Mouse (Mus musculus): Measurements from ENCODE around the gene Shank2.

Gene Shank2

DNA sequence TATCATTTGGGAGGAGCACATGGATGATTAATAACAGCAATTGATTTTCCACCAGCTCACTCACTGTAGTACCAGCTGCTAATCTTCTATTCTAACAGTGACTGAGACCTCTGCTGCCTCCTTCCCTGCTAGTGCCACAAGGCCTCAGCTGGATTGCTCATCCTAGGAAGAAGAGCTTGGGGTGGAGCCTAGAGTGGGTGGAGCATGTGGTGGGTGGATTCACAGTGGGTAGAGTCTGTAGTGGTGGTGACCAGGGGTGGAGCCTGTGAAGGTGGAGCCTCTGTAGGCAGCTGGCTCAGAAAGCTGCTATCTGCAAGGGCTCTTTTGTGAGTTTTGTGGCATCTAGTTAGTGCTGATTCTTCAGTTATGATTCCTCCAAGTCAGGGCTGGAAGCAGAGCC, 334.9 kb downstream of the Shank2 start:
- in situ Hi-C loops (cut with MboI) = no loop called here

DNA sequence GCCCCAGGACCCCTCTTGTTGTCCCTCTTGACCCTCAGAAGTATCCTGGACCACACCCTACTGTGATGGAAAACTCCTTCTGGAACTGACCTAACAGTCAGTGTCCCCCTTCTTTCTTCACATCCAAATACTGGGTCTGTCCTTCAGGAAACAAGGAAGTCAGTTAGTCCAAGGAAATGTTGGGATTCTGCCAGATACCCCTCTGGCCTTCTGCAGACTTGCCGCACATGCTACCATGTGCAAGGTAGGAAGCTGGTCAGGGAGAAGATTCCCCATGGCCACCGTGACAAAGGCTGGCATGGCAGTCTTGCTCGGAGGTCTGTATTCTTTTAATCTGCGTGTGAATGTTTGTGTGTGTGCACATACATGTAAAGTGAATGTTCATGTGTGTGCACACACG, 337.0 kb downstream of the Shank2 start:
- in situ Hi-C loops (cut with MboI) = no loop called here

DNA sequence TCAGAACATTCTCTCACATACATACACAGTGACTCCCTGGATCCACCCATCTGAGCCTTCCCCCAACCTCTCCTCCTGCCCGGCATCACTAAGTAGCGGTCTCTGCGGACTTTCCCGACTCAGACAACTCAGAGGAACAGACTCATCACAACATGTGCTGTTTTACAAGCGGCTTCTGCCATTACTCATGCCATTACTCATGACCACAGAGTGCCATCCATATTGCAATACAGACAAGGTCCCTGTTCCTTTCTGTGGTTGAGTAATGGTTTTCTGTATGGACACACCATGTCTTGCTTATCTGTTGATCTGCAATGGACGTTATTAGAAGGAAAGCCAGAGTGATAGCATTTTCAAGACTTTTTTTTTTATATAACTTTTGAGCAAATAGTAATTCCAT, 338.6 kb downstream of the Shank2 start:
- in situ Hi-C loops (cut with MboI) = no loop called here

DNA sequence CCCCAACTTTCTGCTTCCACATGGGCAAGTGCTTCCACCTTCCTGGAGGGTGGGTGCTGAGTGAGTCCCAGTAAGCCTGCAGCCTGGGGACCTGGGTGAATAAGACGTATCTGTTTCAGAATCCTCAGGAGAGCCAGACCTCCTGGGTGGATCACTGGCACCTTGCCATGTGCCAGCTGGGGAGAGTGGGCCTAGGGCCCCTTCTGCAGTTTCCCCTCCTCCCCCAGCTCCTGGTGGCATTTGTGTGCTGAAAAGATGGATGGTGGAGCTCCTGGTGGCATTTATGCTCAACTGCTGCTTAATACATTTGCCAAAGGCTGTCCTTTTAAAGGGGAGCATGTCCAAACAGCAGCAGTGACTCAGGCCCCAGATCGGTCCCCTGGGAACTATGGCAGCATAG, 364.4 kb downstream of the Shank2 start:
- in situ Hi-C loops (cut with MboI) = no loop called here

DNA sequence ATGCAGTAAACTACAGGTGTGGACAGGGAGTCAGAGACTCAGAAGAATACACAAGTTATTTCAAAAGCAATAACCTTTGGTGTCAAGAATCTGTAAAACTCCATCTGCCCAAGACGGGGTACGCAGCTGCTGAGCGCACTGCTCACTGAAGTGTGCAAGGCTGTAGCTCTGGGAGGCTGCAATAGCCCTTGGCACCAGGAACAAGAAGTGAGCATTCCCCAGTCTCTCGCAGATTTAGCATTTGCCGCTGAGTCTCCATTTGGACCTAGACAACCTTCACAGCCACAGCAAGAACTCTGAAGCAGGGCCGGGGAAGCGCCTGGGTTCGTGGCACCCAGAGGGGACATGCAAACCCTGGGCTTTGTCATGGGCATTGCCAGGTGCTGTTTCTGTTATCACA, 371.3 kb downstream of the Shank2 start:
- in situ Hi-C loops (cut with MboI) = no loop called here

DNA sequence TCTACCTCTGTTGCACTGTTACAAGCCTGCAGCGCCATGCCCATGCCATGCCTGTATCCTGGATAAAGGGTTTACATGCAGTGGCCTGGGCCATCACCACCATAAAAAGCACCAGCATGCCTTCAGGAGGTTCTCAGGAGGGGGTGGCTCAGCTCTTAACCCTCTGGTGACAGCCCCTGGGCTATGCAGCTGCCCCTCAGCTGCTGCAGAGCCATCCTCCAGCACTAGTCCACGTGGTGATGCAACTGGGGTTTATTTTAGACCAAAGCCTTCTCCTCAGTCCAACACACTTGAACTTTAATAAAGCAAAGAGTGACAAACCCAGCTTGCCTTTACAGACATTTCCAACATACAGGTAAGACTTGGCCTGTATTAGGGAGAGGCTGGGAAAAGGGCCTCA, 373.8 kb downstream of the Shank2 start:
- in situ Hi-C loops (cut with MboI) = no loop called here

DNA sequence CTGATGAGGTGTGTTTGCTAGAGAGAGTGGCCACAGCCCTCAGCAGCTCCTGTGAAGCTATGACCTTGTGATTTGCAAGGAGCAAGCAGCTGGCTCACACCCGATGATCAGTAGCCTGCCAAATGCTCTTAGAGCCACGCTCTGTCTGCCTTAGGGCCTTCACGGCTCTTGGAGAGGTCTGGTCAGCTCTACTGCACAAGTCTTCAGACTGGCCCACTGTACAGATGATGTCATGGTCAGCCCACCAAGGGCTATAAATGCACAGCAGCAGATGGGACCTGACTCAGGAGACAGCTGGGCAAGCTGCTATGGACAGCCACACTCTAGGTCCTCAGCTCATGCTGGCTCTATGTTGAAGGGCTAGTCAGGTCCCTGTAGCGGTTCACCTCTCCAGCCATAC, 376.5 kb downstream of the Shank2 start:
- in situ Hi-C loops (cut with MboI) = no loop called here

DNA sequence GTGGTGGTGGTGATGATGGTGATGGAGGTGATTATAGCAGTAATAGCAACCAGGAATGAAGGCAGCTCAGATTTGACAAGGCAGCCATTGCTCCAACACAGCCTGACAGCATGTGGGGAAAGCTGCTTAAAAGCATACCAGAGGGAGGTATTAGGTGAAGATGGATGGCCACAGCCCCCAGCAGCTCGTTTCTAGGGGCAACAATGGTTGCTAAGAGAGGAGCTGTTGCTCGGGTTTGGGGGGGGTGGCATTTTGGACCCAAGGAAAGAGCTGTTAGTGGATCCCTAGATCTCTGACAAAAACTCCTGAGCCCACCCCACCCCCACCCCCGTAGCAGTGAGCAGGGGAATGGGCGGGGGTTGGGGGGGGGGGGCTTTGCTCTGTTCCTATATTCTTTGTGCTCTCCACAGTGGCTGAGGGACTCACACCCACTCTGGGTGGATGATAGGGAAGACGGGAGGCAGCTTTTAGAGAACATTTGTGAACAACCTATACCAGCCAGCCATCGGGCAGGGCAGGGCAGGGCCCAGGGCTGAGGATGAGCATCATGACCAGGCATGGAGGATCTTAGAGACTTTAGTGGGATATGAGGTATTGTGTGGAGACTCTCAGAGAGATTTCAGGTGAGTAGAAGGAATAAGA, 377.6 kb downstream of the Shank2 start:
- in situ Hi-C loops (cut with MboI) = no loop called here

DNA sequence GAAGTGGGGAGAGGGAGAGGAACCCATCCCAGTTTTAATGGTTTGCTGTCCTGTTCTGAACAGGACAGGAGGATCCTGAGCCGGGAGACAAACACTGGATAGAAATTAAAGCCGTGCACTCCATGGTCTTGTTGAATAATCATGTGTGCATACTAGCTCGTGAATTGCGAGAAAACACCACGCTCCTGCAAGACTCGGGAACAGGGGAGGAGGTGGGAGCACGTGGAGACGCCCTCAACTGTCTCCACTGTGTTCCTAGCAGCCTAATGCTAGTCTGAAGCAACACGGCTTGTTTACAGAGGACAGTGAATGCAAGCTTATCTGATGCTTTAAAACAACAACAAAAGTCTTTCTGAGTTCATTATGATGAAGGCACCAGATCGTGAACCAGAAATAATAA, 379.9 kb downstream of the Shank2 start:
- in situ Hi-C loops (cut with MboI) = no loop called here

DNA sequence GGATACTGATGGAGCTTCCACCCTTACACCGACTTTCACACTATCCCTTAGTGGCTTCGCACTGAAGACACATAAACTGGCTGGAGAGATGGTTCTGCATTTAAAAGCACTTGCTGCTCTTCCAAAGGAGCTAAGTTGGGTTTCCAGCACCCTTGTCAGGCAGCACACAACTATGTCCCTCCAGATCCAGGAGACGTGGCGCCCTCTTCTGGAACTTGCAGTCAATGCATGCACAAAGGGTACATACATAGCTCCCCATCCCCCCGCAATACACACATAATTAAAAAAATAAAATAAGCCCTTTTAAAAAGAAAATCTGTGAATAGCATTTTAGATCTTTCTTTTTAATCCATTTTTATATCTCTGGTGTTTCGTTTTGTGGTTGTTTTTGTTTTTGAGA, 385.8 kb downstream of the Shank2 start:
- in situ Hi-C loops (cut with MboI) = no loop called here

DNA sequence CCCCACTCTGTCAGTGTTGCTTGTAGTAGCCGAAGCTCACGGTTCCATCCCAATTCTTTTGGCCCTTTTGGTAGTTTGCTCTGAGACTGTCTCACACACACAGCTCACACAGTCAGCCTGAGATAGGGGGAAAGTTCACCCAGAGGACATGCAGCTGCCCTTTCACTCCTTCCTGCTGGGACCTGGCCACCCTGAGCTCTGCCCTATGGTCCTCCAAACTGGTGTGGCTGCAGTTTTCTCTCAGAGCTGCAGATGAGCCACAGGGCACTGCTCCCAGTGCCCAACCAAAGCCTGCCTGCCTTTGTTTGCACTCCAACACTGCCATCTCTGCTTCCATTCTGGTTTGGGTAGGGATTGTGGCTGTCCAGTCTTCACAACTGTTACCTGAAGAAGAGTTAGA, 388.0 kb downstream of the Shank2 start:
- in situ Hi-C loops (cut with MboI) = no loop called here

DNA sequence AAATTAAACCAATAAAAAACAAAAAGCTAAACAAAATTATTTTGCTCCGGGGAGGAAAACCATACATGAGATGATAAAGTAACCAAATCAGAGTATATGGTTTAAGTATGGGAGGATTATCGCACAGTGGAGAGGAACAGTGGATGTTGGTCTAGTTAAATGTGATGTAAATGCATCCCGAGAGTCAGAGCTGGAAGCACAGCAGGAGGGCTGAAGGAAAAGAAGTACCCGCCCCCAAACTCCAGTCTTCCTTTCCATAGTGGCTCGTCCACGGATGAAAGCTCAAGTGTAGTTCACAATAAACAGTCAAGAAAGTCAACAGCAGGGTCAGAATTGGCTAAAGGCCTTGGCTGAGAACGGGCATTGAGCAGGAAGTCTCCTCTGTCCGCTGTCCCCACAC, 388.9 kb downstream of the Shank2 start:
- in situ Hi-C loops (cut with MboI) = no loop called here

DNA sequence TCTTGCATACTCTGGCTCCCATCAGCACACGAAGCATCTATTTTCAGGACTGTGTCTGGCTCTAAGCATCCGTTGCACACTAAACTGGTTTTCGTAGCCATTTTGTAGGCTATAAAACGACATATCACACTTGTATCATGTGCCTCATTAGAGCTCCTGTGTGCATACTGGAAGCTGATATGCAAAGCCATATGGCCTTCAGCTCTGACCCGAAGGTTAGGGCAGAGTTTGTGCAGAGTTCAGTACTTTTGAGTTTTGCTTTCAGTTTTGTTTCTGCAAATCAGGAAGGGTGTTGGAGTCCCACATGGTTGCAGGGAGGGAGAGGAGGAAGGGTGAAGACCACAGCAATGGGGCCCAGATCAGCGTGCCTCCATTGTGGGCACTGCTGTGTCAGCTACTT, 390.0 kb downstream of the Shank2 start:
- in situ Hi-C loops (cut with MboI) = no loop called here

DNA sequence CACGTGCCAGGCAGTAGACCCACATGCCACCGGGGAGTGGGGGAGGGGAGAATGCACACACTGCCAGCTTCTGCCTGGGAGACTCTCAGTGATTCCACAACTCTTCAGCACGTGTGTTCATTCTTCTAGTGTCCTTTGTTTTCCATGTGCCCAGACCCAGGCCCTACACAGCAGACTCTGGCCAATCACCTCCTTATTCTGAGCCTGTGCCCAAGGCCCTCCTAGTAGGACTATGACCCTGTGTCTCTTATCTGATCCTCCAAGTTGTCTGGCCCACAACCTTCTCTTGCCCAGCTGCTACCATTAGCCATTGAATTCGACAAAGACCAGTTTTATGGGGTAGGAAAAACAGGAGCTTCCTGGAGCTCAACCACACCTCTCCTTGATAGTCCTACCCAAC, 400.8 kb downstream of the Shank2 start:
- in situ Hi-C loops (cut with MboI) = no loop called here

DNA sequence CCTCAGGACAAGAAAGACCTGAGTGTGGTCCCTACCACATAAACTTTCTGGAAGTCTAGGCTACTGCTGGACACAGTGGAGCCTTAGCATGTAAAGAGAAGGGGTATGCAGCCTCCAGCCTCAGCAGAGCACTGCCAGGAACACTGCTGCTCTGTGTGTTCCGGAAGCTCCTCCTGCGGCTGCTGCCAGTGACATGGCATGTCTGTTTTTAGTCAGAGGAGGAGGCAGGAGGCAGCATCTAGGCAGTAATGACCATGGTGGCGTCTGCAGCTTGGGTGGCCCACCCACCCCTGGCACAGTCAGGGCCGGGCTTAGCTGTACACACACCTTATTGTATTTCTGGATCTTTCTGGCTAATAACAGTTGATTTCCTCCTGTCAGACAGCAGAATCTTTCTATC, 405.9 kb downstream of the Shank2 start:
- in situ Hi-C loops (cut with MboI) = no loop called here

DNA sequence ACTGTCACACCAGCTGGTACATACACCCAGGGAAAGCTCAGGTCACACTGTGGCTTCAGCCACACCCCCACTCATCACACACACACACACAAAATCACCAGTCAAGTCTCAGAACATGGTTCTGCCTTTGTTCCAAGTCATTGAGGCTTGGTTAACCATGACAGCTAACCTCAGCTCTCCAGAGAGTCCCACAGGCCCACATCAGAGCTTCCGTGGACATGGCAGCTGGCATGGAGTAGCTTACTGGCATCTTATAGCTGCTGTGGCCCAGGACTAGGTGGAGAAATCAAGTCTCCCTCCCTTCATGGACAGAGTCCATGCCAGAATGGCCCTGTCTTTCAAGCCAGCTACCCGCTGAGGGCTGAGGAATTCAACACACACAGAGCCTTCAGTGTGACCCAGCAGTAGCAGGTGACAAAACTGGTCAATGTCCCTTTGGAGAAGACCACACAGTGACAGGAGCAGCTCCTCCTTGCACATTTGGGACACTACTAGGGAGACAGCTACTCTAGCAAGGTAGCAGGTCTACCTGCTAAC, 406.8 kb downstream of the Shank2 start:
- in situ Hi-C loops (cut with MboI) = no loop called here

DNA sequence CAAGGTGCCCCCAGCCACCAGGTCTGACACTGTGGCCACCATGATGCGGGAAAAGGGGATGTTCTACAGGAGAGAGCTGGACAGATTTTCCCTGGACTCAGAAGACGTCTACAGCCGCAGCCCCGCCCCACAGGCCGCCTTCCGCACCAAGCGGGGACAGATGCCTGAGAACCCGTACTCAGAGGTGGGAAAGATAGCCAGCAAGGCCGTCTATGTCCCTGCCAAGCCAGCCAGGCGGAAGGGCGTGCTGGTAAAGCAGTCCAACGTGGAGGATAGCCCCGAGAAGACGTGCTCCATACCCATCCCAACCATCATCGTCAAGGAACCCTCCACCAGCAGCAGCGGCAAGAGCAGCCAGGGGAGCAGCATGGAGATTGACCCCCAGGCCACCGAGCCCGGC, 408.0 kb downstream of the Shank2 start:
- in situ Hi-C loops (cut with MboI) = no loop called here

DNA sequence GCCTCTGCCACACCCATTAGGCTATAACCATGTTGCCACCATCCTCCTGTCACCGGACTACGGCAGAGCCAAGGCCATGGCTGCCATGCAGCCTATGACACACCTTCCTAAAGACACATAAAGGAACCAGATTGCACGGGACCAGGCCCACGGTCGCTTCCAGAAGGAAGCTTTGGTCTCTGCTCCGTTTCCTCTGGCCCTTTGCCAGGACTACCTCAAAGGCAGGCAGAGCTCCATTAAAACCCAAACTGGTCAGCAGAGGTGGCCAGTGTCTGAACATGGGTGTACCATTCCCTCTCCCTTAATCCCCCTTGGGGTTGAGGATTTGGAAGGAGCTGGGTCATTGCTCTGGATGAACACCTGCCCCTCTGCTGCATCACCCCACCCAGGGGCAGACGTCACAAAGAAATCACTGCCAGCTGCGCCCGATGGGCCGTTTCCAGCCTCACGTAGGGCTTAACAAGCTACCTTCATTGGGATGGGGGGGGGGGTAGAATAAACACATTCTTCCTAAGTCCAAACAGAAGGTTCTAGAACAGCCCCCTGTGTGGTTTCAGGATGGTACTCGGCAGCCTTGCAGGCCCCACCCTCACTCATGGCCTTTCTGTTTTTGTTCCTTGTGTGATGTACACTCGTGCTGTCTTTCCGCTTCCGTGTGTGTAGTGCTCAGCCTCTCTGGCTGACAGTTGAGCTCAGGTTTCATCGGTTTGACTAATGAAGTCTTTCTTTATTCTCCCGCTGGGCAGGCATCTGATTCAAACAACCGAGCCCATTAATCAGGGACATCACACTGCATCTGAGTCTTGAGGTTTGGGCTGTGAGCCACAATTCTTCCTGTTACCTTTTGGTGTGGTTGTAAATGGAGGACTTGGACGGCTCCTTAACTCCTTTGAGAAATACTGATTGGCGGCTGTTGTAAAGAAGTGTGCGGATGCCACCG, 410.5 kb downstream of the Shank2 start:
- in situ Hi-C loops (cut with MboI) = no loop called here

DNA sequence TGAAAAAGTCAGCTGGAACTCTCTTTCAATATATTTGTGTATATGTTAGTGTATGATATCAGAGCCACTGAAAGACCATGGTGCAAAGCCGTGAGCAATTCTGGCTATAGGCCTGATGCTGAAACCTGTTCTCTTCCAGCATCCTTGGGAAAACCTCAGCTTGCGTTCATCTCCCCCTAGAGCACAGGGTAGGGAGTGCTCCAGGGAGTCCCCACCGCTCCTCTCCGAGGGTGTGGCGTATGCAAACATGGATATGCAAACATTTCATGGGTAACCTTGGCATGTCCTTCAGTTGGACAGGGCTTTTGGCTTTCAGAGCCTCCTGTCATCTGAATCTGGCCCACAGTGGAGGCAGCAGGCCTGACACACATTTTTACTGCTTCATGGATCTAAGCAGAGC, 412.9 kb downstream of the Shank2 start:
- in situ Hi-C loops (cut with MboI) = no loop called here

DNA sequence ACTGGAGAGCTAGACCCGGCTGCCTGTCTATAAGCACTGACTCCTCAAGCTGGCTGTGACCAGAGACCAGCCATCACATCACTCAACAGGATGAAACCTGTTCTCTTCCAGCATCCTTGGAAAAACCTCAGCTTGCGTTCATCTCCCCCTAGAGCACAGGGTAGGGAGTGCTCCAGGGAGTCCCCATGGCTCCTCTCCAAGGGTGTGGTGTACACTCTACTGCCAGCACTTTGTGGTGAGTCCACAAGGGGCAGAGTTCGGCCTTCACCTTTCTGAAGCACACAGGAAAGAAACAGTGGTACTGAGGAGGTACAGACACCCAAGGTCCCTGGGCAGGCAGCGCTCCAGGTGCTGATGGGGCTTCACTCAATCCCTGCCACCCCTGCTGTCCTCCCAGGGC, 414.1 kb downstream of the Shank2 start:
- in situ Hi-C loops (cut with MboI) = no loop called here

DNA sequence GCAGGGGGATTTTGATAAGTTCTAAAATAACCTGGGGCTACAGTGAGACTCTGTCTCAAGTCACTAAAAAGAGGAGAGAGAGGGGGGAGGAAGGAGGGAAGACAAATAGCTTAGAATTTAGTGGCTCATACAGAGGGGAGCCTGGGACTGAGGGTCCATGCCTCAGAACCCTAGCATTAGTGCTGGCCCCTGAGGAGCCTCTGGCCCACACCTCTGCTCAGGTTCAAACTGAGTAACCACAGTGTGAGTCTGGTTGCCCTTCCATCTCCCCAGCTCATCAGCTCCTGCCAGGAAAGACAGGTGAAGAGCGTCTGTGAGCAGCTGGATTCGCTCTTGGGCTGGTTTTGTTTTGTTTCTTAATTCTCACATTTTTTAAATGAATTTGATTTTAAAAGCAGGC, 415.5 kb downstream of the Shank2 start:
- in situ Hi-C loops (cut with MboI) = no loop called here

DNA sequence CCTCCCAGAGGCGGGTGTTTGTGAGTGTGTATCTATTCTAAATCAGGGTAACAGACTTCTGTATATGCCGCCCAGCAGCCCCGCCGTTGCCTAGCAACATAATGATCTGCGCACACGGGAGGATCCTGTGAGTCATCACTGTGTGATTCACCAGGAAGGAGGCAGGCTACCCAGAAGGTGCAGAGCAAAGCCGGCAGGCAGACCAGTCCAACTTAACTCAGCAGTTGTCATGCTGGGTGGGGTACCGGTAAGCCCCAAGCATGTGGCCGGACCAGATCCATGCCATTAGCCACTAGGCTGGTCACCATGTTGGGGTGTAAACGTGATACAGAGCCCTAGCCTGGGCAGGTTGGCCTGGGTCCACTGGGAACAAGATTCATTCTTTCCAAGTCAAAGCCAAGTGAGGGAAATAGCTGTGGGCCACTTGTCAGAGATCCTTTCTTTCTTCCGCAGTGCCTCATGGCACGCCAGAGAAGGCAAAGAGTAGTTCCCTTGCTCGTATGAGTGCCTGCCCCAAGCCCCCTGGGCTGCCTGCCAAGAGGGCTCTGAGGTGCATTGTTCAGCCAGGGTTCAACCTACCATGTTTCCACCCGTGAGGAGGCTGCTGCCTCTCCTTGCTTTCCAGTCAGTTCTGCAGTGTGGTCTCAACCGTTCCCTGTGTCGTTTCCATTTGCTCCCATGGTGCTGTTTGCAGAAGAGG, 416.1 kb downstream of the Shank2 start:
- in situ Hi-C loops (cut with MboI) = no loop called here

DNA sequence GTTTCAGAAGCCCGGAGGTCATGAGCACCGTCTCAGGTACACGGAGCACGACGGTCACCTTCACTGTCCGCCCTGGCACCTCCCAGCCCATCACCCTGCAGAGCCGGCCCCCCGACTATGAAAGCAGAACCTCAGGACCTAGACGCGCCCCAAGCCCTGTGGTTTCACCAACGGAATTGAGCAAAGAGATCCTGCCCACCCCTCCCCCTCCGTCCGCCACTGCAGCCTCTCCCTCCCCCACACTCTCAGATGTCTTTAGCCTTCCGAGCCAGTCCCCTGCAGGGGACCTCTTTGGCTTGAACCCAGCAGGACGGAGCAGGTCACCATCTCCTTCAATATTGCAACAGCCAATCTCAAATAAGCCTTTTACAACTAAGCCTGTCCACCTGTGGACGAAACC, 418.8 kb downstream of the Shank2 start:
- in situ Hi-C loops (cut with MboI) = no loop called here

Measured in mature B cell (primary cell).